Mouse (Mus musculus) kidney, adult 2 months (tissue): ENCODE measurements around the gene Ppp1r1a. TPM values are rescaled to one million over a fixed set of nuclear protein-coding genes. Genes with fewer than 3 reads are reported as not detected.

ENCODE experiments used
- DNase-seq: peaks from one replicate; pipeline ENCODE4 v3.0.0; 2021
- H3K27ac ChIP-seq: fragments of 200-500 bp; 2 replicates; pipeline ENCODE4 v1.5.1; 2012; ENCODE audit warnings: low read depth, low read length, control low read depth, inconsistent platforms; ENCODE audit not compliant: insufficient read depth
- H3K27me3 ChIP-seq: fragments of 200-500 bp; replicated peaks from 2 replicates; pipeline ENCODE4 v1.6.1; 2012; ENCODE audit warnings: mild to moderate bottlenecking, moderate library complexity, low read length, inconsistent platforms; ENCODE audit not compliant: control insufficient read depth, insufficient read depth
- H3K36me3 ChIP-seq: fragments of 200-500 bp; 2 replicates; pipeline ENCODE4 v1.6.1; 2012; ENCODE audit warnings: mild to moderate bottlenecking, moderate library complexity, low read length, inconsistent platforms; ENCODE audit not compliant: control insufficient read depth, insufficient read depth
- H3K4me1 ChIP-seq: fragments of 200-500 bp; 2 replicates; pipeline ENCODE4 v1.6.1; 2011; ENCODE audit warnings: low read length; ENCODE audit not compliant: control insufficient read depth, insufficient read depth
- H3K4me3 ChIP-seq: fragments of 200-500 bp; 2 replicates; pipeline ENCODE4 v1.5.1; 2011; ENCODE audit warnings: mild to moderate bottlenecking, low read depth, low read length, control low read depth; ENCODE audit not compliant: insufficient read depth
- CTCF ChIP-seq: fragments of 200-500 bp; conservative IDR thresholded peaks from 2 replicates; pipeline ENCODE4 v1.5.1; 2011; ENCODE audit warnings: low read depth, mild to moderate bottlenecking, control low read depth, low read length, moderate library complexity, mixed read lengths; ENCODE audit not compliant: insufficient read depth, insufficient read length
- POLR2A ChIP-seq: fragments of 200-500 bp; IDR thresholded peaks from one replicate; pipeline ENCODE4 v1.6.1; 2011; ENCODE audit warnings: low read depth, low read length, control low read depth
- WGBS: fragments of 180-500 bp; shearing (Covaris S2); methylation state at CpG from one replicate; pipeline ENCODE4 v1.1.7; 2018; 5-methylcytosine and 5-hydroxymethylcytosine counted together
- polyA plus RNA-seq: library from polyadenylated mRNA; depleted of rRNA; stranded (reverse); fragments of >200 nt; gene quantifications from 2 replicates; pipeline ENCODE4 v1.2.3, GENCODE M21; 2012

Ppp1r1a gene
- polyA plus RNA-seq, 1 experiment, result 258 TPM

GRCm38 (mm10) chr15:103514914-103515313 is 22.9 kb downstream of the Ppp1r1a start:
- TF ChIP-seq POLR2A (no peak), CTCF (no peak)
- Histone ChIP-seq H3K27ac (no peak overlapping the region), H3K36me3 (no peaks in the 10 kb centered on the region), H3K4me3 (no peak overlapping the region), H3K27me3 (no peaks in the 10 kb centered on the region), H3K4me1 (no peaks in the 10 kb centered on the region)
- no peak for DNase-seq
- 54% methylated on average over 3 of the region's 3 CpGs for WGBS

- DNase-seq, result peak; percentile 75
- H3K27ac ChIP-seq, result no peak overlapping the region
- H3K4me1 ChIP-seq, result no peaks in the 10 kb centered on the region
- no peaks in the 10 kb centered on the region for H3K27me3 ChIP-seq
- 3% methylated on average over 10 of the region's 10 CpGs for WGBS
- H3K4me3 ChIP-seq, result peak overlapping the region; percentile 9; the same call in 1 of the 2 replicates
- no peak for TF ChIP-seq CTCF
- TF ChIP-seq POLR2A, result no peak
- no peaks in the 10 kb centered on the region for H3K36me3 ChIP-seq
Measured at GRCm38 (mm10) chr15:103514119-103514518, 23.7 kb downstream of the Ppp1r1a start.

- no peak for DNase-seq
- H3K4me3 ChIP-seq, result no peak overlapping the region
- WGBS, result 20% methylated on average over 7 of the region's 7 CpGs
Measured at GRCm38 (mm10) chr15:103513621-103514031, 24.2 kb downstream of the Ppp1r1a start.

GRCm38 (mm10) chr15:103511652-103512051 is 26.2 kb downstream of the Ppp1r1a start:
- Histone ChIP-seq H3K36me3 (no peaks in the 10 kb centered on the region), H3K4me3 (no peak overlapping the region), H3K27ac (no peak overlapping the region), H3K4me1 (no peaks in the 10 kb centered on the region), H3K27me3 (no peaks in the 10 kb centered on the region)
- 67% methylated on average over 1 of the region's 1 CpGs for WGBS
- no peak for DNase-seq
- TF ChIP-seq CTCF (no peak), POLR2A (no peak)

More at GRCm38 (mm10) chr15:103513621-103514031, 24.2 kb downstream of the Ppp1r1a start:
- no peaks in the 10 kb centered on the region for H3K4me1 ChIP-seq
- H3K27me3 ChIP-seq, result no peaks in the 10 kb centered on the region
- H3K27ac ChIP-seq, result no peak overlapping the region
- H3K36me3 ChIP-seq, result no peaks in the 10 kb centered on the region
- no peak for TF ChIP-seq POLR2A
- TF ChIP-seq CTCF, result no peak

- Histone ChIP-seq H3K4me1 (no peaks in the 10 kb centered on the region), H3K27ac (no peak overlapping the region), H3K36me3 (no peaks in the 10 kb centered on the region), H3K4me3 (no peak overlapping the region), H3K27me3 (no peaks in the 10 kb centered on the region; the same call in 1 of the 2 replicates)
- 60% methylated on average over 3 of the region's 3 CpGs for WGBS
- TF ChIP-seq CTCF, result no peak
- DNase-seq, result no peak
Measured at GRCm38 (mm10) chr15:103509317-103509716, 28.5 kb downstream of the Ppp1r1a start.

GRCm38 (mm10) chr15:103503660-103504059 is 34.1 kb downstream of the Ppp1r1a start:
- H3K27ac ChIP-seq, result no peak overlapping the region
- no peak for DNase-seq
- WGBS, result 54% methylated on average over 12 of the region's 12 CpGs
- TF ChIP-seq CTCF (no peak), POLR2A (no peak)
- H3K36me3 ChIP-seq, result no peaks in the 10 kb centered on the region
- H3K4me1 ChIP-seq, result no peaks in the 10 kb centered on the region
- H3K27me3 ChIP-seq, result no peaks in the 10 kb centered on the region; the same call in 1 of the 2 replicates
- no peak overlapping the region for H3K4me3 ChIP-seq

GRCm38 (mm10) chr15:103503251-103503600 is 34.6 kb downstream of the Ppp1r1a start:
- WGBS, result 2% methylated on average over 15 of the region's 15 CpGs
- Histone ChIP-seq H3K27me3 (no peaks in the 10 kb centered on the region; the same call in 1 of the 2 replicates), H3K4me3 (peak overlapping the region; percentile 44), H3K27ac (no peak overlapping the region), H3K36me3 (no peaks in the 10 kb centered on the region), H3K4me1 (no peaks in the 10 kb centered on the region)
- DNase-seq, result no peak
- TF ChIP-seq POLR2A (no peak), CTCF (no peak)
